Mouse (Mus musculus): ENCODE data around the gene Trpd52l3.
"Not testable (repeated sequence)": the region's sequence is repeated elsewhere in the genome, so short reads cannot be mapped to it uniquely, and the experiment has no call there.

Gene Trpd52l3

DNA sequence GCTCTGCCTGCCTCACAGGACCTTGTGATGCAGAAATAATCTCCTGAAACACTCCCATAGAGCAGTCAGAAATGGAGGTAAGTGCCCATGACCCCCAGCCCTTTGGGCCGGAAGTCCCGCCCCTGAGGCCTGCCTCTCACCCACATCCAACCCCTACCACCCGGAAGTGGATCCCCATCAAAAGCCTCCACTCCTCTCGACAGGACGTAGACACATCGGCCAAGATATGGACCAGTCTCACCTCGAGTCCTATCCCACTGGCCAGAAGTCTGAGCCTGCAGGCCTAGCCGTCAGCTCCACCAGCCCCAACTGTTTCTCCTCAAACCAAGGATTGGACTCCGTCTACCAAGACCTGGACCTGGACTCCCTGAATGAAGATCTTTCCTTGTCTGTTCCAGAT lies at the start of gene Trpd52l3:
Trpd52l3 (plus strand) TSS at position 170 of the 400 bp plus-strand sequence.
- no peak for DNase-seq (ENCODE audit: low spot score in 2 of 2)

DNA sequence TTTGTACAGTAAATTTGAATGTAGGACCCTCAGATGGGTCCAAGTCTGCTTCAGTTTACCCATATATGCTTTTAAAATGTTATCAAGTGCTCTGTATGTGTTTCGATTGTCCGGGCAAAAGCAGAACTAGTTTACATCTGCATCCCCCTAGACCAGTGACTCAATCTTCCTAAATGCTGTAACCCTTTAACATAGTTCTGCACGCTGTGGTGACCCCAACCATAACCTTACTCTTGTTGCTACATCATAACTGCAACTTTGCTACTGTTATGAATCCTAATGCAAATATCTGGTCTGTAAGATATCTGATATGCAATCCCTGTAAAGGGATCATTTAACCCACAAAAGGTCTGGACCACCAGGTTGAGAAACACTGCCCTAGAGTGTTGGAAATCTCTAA lies 49.8 kb upstream of the Trpd52l3 start:
- no peak for DNase-seq (ENCODE audit: low spot score in 2 of 2)

DNA sequence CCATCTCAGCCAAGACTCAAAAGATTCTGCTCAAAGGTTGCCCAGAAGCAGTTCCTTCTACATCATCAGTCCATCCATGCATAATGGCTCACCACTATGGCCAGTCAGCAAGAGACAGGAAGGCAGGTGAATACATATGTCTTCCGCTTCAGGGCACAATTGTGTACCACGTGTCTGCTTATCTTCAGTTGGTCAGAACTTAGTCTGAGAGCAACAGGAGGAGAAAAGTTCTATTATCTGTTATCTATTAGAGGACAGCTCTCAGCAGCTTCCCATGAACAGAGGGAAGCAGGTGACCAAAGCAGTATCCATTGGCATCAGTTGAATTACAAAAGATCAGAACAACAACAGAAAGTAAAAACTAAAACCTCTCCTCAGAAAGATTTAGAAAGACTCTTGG lies 48.1 kb upstream of the Trpd52l3 start:
- DNase-seq (ENCODE audit: low spot score in 2 of 2): no peak

DNA sequence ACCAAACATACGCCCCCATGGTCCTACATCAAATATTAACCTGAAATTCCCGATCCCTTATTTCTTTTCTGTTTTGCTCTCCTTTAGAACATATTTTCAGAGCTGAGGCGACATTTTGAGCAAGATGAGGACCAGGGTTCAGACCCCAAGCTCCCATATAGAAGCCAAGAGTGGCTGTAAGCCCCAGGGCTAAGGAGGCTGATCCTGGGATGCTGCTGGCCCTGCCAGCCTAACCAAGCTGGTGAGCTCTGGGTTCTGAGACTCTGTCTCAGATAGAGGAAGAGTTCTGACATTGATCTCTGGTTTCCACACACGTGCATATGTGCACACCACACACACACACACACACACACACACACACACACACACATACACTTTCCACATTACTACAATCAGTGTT lies 42.7 kb upstream of the Trpd52l3 start:
- DNase-seq (ENCODE audit: low spot score in 2 of 2): no peak

DNA sequence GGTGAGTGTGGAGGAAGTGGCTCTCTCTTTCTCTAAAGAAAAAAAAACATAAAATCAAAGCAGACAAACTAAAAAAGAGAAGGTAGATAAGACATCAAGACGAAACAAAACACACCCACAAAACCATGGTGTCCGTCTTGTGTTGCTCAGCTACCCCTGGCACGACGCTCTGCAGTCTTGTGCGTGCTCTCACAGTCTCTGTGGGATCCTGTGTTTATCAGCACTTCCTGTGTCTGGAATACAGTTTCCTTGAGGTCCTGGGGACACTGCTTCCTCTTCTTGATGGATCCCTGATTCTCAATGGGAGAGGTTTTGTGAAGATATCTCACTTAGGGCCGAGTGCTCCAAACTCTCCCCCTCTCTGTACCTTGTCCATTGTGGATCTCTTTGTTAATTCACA lies 41.7 kb upstream of the Trpd52l3 start:
- DNase-seq (ENCODE audit: low spot score in 2 of 2): no peak

DNA sequence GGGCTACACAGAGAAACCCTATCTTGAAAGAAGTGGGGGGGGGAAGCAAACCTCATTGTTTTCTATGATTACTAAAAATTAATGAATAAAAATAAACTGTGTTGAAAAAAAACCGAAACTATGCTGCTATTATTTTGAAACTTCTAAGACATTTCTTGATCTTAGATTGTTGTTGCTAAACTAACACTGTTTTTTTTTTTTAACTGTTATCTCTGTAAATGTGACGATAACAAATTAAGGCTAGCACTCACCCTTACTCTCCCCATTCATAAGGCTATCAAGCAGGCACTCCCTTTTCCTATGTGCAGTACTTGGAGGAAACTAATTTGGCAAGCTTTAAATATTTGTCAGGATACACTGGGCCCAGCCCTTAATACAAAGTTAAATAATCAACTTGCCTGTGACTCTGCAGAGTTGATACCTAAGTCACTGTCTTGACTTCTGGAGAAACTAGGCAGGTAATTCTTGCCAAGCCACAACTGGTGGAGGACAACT lies 39.9 kb upstream of the Trpd52l3 start:
- no peak for DNase-seq (ENCODE audit: low spot score in 2 of 2)

DNA sequence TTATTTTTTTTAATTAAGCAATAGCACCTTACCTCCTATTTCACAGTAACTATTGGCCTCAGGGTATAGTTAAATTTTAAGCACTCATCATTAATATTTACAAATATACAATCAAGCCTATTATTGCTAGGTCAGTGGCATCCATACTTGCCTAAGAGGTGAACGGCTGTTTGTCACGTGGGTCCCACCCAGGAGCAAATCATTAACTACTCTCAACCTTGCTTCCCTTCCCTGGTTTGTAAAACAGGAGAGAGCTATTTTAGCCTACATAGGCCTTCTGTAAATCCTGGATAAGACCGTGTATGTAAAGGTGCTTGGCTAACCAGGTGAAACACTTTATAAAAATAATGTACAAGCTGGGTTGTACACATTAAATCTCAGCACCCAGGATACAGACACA lies 35.6 kb upstream of the Trpd52l3 start:
- no peak for DNase-seq (ENCODE audit: low spot score in 2 of 2)

DNA sequence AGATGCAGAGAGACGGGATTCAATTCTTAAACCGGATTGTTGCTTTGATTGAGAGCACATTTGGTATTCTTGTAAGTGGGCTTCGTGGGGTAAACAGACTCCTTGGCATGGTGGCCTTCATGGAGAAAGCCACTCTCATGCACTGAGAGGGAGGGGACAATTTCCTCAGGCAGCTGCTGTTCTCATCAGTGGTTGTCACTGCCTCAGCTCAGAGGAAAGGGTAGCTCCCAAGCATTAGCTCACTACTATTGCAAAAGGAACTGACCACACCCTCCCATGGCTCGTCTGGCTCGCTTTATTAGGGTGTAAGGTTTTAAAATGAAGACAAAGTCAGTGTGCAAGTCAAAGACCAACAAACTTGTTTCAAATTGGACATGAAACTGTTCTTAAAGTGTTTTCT lies 30.2 kb upstream of the Trpd52l3 start:
- no peak for DNase-seq (ENCODE audit: low spot score in 2 of 2)

DNA sequence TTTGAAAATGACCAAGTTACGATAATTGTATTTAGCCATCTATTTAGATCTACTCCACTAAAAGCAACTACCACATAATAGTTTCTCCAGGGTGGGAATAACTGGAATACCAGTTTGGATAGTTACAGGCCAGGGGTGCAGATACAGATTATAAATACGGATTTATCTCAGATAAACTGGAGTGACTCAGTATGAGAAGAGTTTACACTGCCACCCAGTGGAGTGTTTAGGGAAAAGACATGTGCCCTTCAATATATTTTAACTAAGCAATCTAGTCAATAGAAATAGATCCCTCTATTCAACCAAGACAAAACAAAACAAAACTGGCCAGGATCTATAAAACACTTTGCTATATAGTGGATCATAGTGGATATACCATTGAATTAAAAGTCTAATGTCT lies 24.7 kb upstream of the Trpd52l3 start:
- peak in 1 of 2 experiments; percentile 30 for DNase-seq (ENCODE audit: low spot score in 2 of 2)

DNA sequence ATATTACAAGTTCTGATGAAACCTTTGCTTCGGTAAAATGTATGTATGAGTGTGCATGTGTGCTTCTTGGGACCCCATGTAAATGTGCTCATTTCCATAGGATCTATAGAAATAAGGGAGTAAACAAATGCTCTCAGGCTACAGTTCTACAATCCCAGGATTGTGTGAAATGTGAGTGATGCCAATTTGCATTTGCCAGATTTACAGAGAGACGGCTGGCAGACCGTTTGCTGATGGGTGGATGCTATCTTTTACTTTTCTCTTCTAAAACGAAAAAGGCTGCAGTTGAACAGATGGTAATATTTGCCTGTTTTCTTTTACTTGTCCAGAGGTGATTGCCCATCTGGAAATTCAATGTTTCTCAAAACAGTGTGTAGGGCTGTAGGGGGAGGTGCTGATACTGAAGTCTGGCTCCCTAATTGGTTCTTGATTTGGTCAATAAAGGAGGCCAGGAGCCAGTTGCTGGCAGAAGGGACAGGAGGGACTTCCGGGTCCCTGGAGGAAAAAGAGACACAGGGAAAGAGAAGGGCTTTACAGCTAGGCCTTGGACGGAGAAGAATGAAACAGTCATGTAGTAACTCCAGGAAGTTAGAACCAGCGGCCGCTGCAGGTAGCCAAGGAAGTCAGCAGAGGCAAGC lies 24.0 kb upstream of the Trpd52l3 start:
- DNase-seq (ENCODE audit: low spot score in 2 of 2): peak in 1 of 2 experiments; percentile 26

DNA sequence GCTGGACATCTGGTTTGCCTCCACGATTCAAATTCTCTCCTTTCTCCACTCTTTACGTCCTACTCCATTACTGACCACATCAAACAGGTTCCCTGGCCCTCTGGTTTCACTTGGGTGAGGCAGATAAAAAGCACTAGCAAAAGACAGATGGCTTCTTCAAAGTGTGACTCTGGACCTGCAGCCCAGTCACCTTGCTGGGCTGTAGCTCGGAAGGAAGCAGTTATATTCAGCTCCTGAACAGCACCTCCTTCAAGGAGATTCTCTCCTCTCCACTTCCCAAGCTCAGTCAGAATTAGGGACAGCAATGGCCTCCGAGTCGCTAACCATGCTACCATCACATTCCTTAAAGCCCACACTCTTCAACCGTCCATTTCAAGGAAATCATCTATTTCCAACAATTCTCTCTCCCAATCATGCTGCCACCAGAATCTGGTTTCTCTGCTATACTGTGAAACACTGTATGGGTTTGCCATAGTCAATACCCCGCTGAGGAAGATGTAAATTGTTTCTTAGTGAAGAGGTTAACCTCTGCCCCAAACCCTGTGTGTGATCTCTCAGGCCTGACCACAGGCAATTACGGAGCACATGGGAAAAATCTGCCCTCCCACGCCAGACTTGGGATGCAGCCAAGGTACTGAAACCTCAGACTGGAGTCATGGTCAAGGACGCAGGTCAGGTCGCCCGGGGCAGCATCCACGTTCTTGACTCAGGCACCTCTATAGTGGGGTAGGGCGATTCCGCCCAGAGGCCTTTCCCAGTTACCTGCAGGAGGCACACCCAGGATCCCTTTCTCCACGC lies 19.2 kb upstream of the Trpd52l3 start:
- DNase-seq (ENCODE audit: low spot score in 2 of 2): no peak

DNA sequence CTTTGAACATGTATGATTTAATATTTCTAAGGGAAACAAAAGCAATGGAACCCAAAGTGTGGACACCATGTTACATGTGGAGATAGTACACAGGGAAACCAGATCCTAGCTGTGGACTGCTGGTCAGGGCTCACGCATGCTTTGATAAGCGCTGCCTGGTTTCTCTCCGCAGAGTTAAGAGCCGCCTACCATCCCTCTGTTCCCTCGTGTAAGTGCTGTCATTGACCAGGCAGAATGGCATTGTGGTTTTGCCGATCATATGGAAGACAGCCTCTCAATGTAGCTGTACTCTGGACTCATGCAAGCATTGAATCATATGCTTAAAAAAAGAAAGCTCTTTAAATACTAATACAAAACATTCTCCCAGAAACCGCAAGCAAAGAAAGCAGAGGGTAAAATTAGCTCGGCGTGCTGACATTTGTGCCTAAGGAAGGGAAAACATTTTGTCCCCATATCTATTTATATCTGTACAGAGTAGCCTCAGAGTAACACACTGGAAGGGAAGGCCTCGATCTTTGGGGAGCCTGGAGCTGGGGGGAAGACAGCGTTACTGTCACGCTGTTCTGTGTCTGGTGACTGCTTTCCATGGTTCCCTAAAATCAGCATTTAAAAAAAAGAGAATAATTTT lies 17.0 kb upstream of the Trpd52l3 start:
- peak in 1 of 2 experiments; percentile 9 for DNase-seq (ENCODE audit: low spot score in 2 of 2)

DNA sequence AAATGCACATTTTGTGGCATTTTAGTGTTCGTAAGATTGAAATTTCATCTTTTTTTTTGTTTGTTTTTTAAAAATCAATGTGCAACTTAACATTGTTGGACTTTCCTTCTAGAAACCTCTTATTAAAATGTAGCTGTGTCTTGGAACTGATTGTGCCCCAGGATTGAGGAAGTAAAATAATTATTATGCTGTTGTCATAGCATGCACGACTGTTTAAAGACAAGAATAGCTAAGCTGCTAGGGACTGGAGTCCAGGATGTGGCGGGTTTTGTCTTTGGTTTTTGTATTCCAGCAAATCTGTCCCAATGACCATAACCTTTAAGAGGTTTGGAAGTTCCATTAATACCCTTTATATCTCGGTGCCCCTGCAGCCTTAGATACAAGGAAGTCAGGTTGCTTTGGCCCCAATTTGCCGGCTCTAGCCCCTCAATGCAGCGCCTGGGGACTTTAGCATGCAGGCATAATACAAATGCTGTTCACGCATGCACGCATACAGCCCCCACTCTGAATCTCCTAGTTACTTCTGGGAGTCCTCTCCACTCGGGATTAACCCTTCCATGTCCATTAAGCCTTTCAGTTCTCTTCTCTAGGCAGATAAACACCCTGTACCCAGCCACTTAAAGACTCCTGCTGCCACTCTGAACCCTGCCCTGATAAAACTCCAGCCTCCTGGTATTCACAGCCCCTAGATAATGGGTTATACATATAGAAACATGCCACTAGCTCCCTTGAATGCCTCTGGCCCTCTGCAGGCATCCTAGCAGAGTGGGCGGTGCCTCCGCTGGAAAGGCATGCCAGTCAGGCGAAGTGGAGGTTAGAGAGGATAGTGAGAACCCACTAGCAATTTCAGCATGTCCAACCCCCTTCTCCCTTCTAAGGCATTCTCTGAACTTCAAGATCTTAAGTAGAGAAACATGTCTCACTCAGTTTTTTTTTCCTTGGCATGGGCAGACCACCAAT lies 2.9 kb upstream of the Trpd52l3 start:
- DNase-seq (ENCODE audit: low spot score in 2 of 2): no peak

DNA sequence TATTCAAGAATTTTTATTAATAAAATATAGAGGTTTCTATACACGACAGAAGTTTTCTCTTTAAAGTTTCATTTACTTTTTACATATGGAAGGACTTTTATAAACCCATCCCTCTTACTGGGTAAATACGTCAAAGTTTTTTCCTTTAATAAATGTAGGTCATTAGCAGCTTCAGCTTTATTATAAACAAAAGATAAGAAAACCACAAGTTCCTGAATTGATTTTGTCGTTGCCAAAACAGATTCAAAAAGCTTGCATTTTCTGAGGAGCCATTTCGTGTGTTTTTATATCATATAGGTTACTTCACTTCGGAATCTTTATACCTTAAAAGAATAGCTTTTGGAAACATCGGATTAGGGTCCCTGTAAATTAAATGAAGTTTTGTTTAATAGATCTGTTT lies 2.0 kb upstream of the Trpd52l3 start:
- DNase-seq (ENCODE audit: low spot score in 2 of 2): no peak

DNA sequence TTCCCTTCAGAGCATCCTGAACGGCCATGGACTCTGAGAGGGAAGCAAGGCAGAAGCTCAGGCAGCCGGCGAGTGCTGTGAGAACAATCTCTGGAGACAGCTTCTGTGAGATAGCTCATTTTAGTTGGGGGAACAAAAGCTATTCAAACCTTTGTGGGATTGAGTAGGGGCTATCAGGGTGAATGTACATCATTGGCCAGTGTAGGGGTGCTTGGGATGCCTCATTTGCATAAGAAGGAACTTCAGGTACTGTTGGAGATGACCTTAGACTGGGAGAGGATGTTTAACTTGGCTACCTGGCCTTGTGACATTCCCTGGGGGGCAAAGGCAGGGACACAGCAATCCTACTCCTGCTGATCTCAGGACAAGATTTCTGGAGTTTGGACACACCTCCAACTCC lies 2.8 kb downstream of the Trpd52l3 start:
- DNase-seq (ENCODE audit: low spot score in 2 of 2): no peak

DNA sequence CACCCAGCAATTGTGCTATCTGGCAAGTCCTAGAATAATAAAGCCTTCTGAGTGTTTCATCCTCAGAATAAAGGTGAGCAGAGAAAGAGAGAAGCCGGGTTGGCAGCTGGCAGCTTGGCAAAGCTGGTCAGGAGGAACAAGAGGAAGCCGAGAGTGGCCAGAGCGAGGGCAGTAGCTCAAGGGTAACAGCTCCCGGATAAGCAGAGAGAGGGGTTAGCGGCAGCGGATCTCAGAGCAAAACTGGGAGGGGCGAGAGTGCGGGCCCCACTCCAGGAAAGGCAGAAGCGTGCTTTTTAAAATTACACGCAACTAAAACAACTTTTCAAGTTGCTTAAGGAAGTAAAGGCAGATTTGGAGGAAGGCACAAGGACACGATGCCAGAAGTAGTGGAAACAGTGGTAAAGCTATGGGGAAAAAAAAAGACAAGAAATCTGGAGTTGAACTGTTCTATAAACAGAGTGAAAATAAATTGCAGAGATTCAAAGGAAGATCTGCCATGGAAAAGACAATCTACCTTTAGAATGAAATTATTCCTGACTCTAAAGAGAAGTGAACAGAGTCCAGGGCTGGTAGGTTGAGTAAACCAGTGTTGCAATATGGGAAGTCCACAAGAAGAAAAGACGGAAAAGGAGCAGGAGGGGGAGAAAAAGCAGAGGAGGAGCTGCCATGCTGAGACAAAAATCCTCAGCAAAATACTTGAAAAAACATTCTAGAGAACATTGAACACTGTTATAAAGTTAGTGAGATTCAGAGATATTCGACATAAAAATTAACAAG lies 7.1 kb downstream of the Trpd52l3 start:
- DNase-seq (ENCODE audit: low spot score in 2 of 2): no peak

DNA sequence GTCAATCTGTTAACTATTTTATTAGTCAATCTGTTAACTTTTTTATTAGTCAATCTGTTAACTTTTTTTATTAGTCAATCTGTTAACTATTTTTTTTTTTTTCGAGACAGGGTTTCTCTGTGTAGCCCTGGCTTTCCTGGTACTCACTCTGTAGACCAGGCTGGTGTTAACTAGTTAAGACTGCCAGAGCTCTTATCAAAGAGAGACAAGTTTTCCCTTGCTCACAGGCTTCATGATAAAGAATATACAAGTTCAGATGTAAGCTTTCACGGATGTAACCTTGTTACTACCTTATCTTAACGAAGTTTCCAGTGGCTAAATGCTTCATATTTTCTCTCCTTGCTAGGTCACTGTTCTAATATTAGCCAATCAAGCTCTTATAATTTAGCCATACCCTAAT lies 10.7 kb downstream of the Trpd52l3 start:
- no peak for DNase-seq (ENCODE audit: low spot score in 2 of 2)

DNA sequence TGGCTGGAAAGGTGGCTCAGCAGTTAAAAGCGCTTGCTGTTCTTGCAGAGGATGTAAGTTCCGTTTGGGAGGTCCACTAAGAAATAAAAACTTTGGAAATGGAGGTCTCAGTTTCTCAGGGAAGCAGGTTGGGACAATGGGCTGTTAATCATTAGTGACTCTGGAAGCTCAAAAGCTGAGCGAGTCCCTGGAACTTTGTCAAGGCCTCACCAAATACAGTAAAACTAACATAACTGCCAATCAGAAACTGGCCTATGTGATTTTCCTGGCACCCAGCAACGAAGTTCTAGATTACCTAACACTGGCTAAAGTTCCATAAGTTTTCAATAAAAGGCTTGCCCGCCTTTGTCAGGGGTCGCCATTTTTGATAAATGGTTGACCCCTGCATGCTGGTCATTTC lies 12.6 kb downstream of the Trpd52l3 start:
- DNase-seq (ENCODE audit: low spot score in 2 of 2): no peak

DNA sequence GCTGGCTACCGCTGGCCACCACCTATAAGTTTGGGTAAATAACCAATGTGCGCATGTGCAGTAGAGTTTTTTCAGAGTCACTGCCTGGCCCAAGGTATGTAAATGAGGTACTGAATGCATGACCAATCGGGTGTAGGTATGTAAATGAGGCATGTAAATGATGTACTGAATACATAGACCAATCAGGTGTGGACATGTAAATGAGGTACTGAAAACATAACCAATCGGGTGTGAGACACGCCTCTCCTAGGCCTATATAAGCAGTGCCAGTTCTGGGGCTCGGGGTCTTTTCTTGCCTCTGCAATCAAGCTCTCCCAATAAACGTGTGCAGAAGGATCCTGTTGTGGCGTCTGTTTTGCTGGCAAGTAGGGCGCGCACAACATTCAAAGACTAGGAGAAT lies 19.8 kb downstream of the Trpd52l3 start:
- DNase-seq (ENCODE audit: low spot score in 2 of 2): not testable (repeated sequence)

DNA sequence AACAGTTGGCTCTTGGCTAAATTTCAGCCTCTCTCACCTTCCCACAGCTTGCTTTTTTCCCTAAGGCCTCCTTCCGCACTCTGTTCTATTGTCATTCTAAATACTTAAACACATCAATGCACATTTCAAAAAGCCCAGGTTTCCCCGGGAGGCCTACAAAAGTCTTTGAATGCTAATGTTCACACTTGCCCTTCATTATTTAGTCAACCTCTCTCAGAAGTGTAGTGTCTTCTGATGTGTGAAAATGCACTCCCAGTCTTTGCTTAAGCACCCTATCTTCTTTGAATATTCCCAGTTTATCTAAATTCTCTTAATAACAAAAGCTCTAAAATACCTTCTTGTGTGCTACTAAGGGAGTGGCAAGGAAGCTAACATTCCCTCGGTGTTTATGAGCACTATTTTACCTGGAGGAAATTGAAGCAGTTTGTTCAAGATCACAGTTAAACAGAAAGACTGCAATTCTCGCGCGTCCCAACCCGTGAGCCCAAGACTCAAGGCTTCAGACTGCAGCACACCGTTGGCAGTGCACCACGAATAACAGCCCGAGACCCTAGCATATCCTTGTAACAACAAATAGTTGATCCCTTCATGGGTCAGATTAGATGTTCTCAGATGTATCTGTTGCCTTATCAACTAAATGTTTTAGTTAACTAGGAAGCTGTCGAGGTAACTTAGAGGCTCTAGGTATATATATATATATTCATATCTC lies 25.6 kb downstream of the Trpd52l3 start:
- no peak for DNase-seq (ENCODE audit: low spot score in 2 of 2)
